In the genomic region with DNA sequence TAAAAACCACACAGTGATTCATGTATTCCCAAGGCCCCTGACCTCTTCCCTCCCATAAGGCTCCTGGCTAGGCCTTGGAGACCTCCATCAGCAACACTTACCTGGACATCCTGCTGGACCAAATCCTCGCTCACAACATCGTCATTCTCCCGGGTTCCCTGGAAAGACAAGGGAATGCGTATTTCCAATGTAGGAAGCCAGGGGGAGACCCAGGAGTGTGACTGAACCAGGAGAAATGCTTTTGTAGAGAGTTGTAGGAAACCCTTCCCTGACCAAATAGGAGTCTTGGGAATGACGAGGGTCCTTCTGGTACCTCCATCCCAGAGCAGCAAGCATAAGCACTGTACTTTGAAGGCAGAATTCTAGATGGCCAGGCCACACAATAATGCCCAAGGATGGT, we compare ENCODE assay signal across 14 mouse cellular contexts.
"Had no signal": no experiment of that assay in that cellular context is flagged by ENCODE, and none has a peak within 500 bp of the region (broad histone marks: within the 10 kb centered on the region; RNA-seq: fewer than 3 reads in every experiment).

No protein-coding gene starts in this region.

- H3K9me3 ChIP-seq: neural tube, embryonic 13.5 days had no signal

- H3K9ac ChIP-seq: limb, embryonic 12.5 days; liver, embryonic 14.5 days; midbrain, embryonic 13.5 days; neural tube, embryonic 13.5 days had no signal

- H3K27ac ChIP-seq: left cerebral cortex, adult 2 months; limb, embryonic 12.5 days; liver, embryonic 14.5 days; midbrain, embryonic 13.5 days; neural tube, embryonic 13.5 days had no signal

- H3K4me1 ChIP-seq: limb, embryonic 12.5 days; midbrain, embryonic 13.5 days; neural tube, embryonic 13.5 days had no signal

- ATAC-seq: intestine, embryonic 16.5 days; midbrain, embryonic 13.5 days had no signal

- H3K4me2 ChIP-seq: limb, embryonic 12.5 days; midbrain, embryonic 13.5 days; neural tube, embryonic 13.5 days had no signal

- H3K27me3 ChIP-seq: limb, embryonic 12.5 days; midbrain, embryonic 13.5 days; neural tube, embryonic 13.5 days had no signal

- DNase-seq: kidney, adult 8-10 months; liver; lung, adult 2 months; retina, postnatal 1 day; right cerebral cortex, postnatal 4 days; spleen, adult 18-20 months; thymus, adult 2 months; thymus, postnatal 25 days had no signal

- H3K4me3 ChIP-seq: left cerebral cortex, adult 2 months; limb, embryonic 12.5 days; midbrain, embryonic 13.5 days; neural tube, embryonic 13.5 days had no signal
